Mouse (Mus musculus) heart, embryonic 12.5 days (tissue): ENCODE data around the gene 4931428F04Rik. TPM values are rescaled to one million over a fixed set of nuclear protein-coding genes. Genes with fewer than 3 reads are reported as not detected.

ENCODE experiments used
- ATAC-seq: fragments of 200-750 bp; cut with Nextera tagmentation; 2 replicates; pipeline ENCODE4 v1.8.0; 2017; ENCODE audit warnings: moderate TSS enrichment, moderate library complexity; ENCODE audit not compliant: insufficient number of reproducible peaks, low FRiP score
- H3K27ac ChIP-seq: fragments of 300-500 bp; sonication (generic); 2 replicates; pipeline ENCODE4 v1.5.1; 2016; ENCODE audit warnings: mild to moderate bottlenecking, moderate library complexity; ENCODE audit not compliant: poor library complexity, severe bottlenecking
- H3K27me3 ChIP-seq: fragments of 300-500 bp; sonication (generic); replicated peaks from 2 replicates; pipeline ENCODE4 v1.6.1; 2016; ENCODE audit warnings: mild to moderate bottlenecking, moderate library complexity
- H3K36me3 ChIP-seq: fragments of 300-500 bp; sonication (generic); 2 replicates; pipeline ENCODE4 v1.6.1; 2016; ENCODE audit warnings: mild to moderate bottlenecking, moderate library complexity
- H3K4me1 ChIP-seq: fragments of 300-500 bp; sonication (generic); replicated peaks from 2 replicates; pipeline ENCODE4 v1.6.1; 2016; ENCODE audit warnings: mild to moderate bottlenecking
- H3K4me2 ChIP-seq: fragments of 300-500 bp; sonication (generic); 2 replicates; pipeline ENCODE4 v1.6.1; 2016; ENCODE audit warnings: mild to moderate bottlenecking, moderate library complexity
- H3K4me3 ChIP-seq: fragments of 300-500 bp; sonication (generic); 2 replicates; pipeline ENCODE4 v1.5.1; 2016; ENCODE audit warnings: mild to moderate bottlenecking
- H3K9ac ChIP-seq: fragments of 300-500 bp; sonication (generic); 2 replicates; pipeline ENCODE4 v1.6.1; 2016; ENCODE audit warnings: mild to moderate bottlenecking, moderate library complexity
- H3K9me3 ChIP-seq: fragments of 300-500 bp; sonication (generic); replicated peaks from 2 replicates; pipeline ENCODE4 v1.6.1; 2016; ENCODE audit warnings: mild to moderate bottlenecking, moderate library complexity
- WGBS: fragments of 180-500 bp; shearing (Covaris S2); methylation state at CpG from one replicate; pipeline ENCODE4 v1.1.7; 2016; 5-methylcytosine and 5-hydroxymethylcytosine counted together
- polyA plus RNA-seq: library from polyadenylated mRNA; unstranded; fragments of >200 nt; fragmentation: Nextera tagmentation; extraction: Ambion mirVana; gene quantifications from 2 replicates; pipeline ENCODE4 v1.2.1, GENCODE M21; 2016

4931428F04Rik gene
- polyA plus RNA-seq, 1 experiment from 2014 or later, result 8.1 TPM

DNA sequence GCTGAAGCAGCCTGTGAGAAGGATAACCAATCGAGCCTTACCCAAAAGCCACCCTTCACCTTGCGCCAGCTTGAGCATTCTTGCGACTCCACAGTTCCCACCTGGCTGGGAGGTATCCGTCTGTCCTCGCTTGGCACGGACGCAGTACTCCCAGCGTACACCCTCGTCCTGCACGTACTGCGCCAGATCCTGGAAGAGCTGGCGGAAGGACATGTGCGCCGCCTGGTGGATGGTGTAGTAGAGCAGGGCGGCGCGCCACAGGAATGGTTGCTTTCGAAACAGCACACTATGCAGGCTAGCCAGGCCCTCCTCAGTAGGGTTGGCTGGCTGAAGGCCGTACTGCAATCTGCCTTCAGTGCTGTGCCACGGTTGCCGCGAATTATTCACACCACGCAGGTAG is 6.6 kb downstream of the 4931428F04Rik start:
- Histone ChIP-seq H3K4me1 (peaks cover 14% of the 10 kb centered on the region), H3K9me3 (no peaks in the 10 kb centered on the region), H3K27me3 (peaks cover 53% of the 10 kb centered on the region), H3K27ac (no peak overlapping the region), H3K4me2 (peak overlapping the region; percentile 4; the same call in 1 of the 2 replicates), H3K36me3 (peaks cover 13% of the 10 kb centered on the region; the same call in 1 of the 2 replicates), H3K4me3 (no peak overlapping the region), H3K9ac (no peak overlapping the region)
- peak; percentile 54; the same call in 1 of the 2 replicates for ATAC-seq
- WGBS, result 23% methylated on average over 23 of the region's 23 CpGs

DNA sequence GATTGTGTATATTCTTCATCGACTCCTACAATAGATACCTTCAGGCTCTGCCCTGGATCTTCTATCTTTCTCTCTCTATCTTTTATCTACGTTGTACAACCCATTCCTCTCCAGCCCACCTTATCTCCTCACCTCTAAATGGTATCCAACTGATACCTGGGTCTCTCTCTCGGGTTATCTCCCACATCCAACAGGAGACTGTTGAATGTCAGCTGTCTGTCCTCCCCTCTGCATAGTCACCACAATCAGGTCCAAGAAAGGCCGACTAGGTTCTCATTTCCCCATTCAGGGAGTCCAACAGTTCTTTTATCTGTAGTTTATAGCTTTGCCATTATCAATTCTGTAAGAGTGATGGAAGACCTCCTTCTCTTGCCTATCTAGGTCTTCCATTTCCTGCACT is 7.4 kb downstream of the 4931428F04Rik start:
- WGBS, result 59% methylated on average over 4 of the region's 4 CpGs
- Histone ChIP-seq H3K27me3 (peaks cover 61% of the 10 kb centered on the region), H3K4me1 (peaks cover 14% of the 10 kb centered on the region), H3K27ac (no peak overlapping the region), H3K9ac (no peak overlapping the region), H3K9me3 (no peaks in the 10 kb centered on the region), H3K36me3 (peaks cover 13% of the 10 kb centered on the region; the same call in 1 of the 2 replicates), H3K4me3 (no peak overlapping the region), H3K4me2 (no peak overlapping the region)
- ATAC-seq, result no peak

DNA sequence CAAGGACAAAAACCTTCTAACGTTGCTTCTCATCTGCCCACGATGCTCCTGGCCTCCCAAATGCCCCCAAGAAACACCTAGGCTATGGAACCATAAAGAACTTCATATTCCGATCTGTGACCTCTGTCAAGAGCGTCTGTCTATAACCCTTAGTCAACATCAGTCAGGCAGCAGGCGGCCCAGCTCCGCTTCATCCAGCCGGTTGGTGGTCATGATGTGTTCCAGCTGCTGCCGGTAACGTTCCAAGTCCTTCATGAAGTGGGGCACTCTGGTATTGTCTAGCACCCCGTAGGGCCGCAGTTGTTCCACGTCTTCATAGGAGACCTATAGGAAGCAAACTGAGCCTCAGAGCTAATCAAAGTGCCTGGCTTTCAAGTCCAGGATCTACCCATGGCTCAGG is 7.8 kb downstream of the 4931428F04Rik start:
- no peak overlapping the region for H3K9ac ChIP-seq
- peaks cover 65% of the 10 kb centered on the region for H3K27me3 ChIP-seq
- H3K4me2 ChIP-seq, result no peak overlapping the region
- no peaks in the 10 kb centered on the region for H3K9me3 ChIP-seq
- ATAC-seq, result no peak
- no peak overlapping the region for H3K27ac ChIP-seq
- 82% methylated on average over 12 of the region's 12 CpGs for WGBS
- H3K4me3 ChIP-seq, result no peak overlapping the region
- H3K36me3 ChIP-seq, result peaks cover 13% of the 10 kb centered on the region; the same call in 1 of the 2 replicates
- H3K4me1 ChIP-seq, result peaks cover 14% of the 10 kb centered on the region

DNA sequence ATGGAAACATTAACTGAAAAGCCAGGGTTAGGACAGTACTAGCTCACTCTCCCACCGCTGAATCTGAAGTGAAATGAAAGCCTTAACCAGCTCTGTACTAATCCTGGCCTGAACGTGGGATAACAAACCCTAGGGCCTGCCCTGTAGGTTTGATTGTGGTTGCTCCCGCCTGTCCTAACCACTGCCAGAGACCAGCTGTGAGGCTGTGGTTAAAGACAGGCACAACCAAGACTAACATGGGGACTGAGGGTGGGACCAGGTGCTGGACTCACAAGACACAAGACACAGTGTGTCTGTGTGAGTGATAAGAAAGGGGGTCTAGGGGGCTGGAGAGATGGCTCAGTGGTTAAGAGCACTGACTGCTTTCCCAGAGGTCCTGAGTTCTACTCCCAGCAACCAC is 9.1 kb downstream of the 4931428F04Rik start:
- H3K27me3 ChIP-seq, result peaks cover 74% of the 10 kb centered on the region
- no peak overlapping the region for H3K4me2 ChIP-seq
- 74% methylated on average over 3 of the region's 3 CpGs for WGBS
- peaks cover 25% of the 10 kb centered on the region for H3K4me1 ChIP-seq
- ATAC-seq, result no peak
- H3K36me3 ChIP-seq, result peaks cover 13% of the 10 kb centered on the region; the same call in 1 of the 2 replicates
- H3K4me3 ChIP-seq, result no peak overlapping the region
- H3K27ac ChIP-seq, result no peak overlapping the region
- H3K9me3 ChIP-seq, result no peaks in the 10 kb centered on the region
- no peak overlapping the region for H3K9ac ChIP-seq

DNA sequence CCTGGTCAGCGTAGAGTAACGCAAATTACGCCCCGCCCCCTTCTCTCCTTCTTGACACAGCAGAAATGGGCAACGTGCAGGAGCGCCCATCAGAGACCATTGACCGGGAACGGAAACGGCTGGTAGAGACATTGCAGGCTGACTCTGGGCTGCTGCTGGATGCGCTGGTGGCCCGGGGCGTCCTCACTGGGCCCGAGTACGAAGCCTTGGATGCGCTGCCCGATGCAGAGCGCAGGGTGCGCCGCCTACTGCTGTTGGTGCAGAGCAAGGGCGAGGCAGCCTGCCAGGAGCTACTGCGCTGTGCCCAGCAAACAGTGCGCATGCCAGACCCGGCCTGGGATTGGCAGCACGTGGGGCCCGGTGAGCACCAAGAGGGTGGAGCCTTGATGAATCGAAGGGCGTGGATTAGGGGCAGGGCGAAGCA is 10.7 kb downstream of the 4931428F04Rik start:
- peak overlapping the region; percentile 42; the same call in 1 of the 2 replicates for H3K9ac ChIP-seq
- peaks cover 29% of the 10 kb centered on the region for H3K4me1 ChIP-seq
- H3K4me3 ChIP-seq, result peak overlapping the region; percentile 33
- H3K27ac ChIP-seq, result no peak overlapping the region
- peak overlapping the region; percentile 67 for H3K4me2 ChIP-seq
- peak; percentile 26 for ATAC-seq
- no peaks in the 10 kb centered on the region for H3K9me3 ChIP-seq
- peaks cover 82% of the 10 kb centered on the region for H3K27me3 ChIP-seq
- WGBS, result 3% methylated on average over 28 of the region's 28 CpGs
- H3K36me3 ChIP-seq, result peaks cover 8% of the 10 kb centered on the region; the same call in 1 of the 2 replicates

DNA sequence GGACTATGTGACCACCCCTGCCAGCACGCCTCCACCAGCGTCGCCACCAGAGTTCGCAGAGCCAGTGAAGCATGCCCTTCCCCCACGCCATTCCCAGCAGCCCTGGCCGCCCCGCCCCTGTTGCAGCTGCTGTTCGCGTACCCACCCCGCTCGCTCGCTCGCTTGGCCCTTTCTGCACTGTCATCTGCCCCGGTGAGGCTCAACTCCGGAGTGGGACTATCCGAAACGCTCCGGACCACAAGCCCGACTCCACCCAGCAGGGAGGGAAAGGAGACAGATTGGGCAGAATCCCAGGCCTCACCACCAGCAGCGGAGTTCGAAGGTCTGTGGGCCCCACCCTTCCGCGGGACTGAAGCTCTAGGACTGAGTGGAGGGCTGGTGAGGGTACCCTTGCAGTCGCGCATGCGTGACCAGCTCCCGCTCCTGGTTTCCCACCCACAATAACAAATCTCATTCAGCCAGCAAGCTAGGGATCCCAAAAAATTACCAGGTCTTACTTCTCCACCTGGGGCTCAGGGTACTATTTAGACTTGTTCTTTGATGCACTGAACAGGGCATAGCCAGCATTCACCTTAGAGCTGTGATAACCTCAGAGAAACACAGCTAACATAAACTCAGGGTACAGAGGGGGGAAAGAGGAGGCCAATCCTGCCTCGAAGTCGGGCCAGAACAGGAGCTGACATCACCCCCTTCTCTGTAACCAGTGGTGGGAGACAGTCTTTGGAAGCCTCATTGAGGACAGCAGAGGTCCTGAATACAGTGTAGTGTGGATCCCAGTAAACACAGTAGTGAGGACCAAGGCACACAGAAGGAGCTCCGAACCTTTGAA is 13.2 kb downstream of the 4931428F04Rik start:
- no peak overlapping the region for H3K27ac ChIP-seq
- peak overlapping the region; percentile 49 for H3K9ac ChIP-seq
- H3K9me3 ChIP-seq, result no peaks in the 10 kb centered on the region
- peaks cover 2% of the 10 kb centered on the region; the same call in 1 of the 2 replicates for H3K36me3 ChIP-seq
- peak overlapping the region; percentile 80 for H3K4me2 ChIP-seq
- WGBS, result 2% methylated on average over 30 of the region's 30 CpGs
- H3K27me3 ChIP-seq, result peaks cover 94% of the 10 kb centered on the region
- peak; percentile 52 for ATAC-seq
- H3K4me1 ChIP-seq, result peaks cover 29% of the 10 kb centered on the region
- H3K4me3 ChIP-seq, result peak overlapping the region; percentile 48

DNA sequence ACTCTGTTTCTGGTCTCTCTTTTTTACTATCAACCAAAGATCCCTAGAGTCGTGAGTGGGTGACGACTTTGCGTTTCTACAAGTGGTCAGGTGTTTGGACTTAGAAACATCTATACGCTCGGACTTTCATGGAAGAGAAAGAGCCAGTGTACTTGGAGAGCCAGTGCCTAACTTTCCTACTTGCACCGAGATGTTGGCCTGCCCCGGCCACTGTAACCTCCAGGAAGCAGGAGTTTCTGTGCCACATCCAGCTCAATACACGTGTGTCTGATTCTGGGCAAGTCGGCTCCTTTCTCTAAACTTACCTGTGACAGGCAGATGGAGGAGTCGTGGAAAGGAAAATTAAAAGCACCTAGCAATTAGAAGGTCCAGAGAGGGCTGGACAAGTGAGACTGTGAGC is 13.8 kb downstream of the 4931428F04Rik start, which contains the start of gene Nol3:
Gene Nol3 (plus strand): TSS at position 301 of the 400 bp plus-strand sequence.
- ATAC-seq, result no peak

DNA sequence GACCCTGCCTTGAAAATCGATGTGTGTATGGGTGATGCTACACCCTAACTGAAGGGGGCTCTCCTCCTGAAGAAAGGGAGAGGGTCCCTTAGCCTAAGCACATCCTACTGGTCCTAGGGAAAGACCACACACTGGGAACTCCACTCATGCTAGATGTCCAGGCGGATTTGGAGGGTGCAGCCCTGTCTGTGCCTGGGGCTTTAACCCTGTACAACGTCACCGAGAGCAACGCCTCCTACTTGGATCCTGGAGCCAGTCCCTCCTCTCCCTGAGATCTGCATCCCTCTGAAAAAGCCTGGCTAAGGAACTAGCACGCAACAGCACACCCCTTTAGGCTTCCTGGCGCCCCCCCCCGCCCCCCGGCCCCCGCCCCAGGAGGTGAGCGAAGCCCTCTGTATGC is 14.3 kb downstream of the 4931428F04Rik start:
- no peak for ATAC-seq
- 6% methylated on average over 11 of the region's 11 CpGs for WGBS
- no peaks in the 10 kb centered on the region for H3K36me3 ChIP-seq
- peak overlapping the region; percentile 49; the same call in 1 of the 2 replicates for H3K9ac ChIP-seq
- H3K27me3 ChIP-seq, result peaks cover 97% of the 10 kb centered on the region
- peak overlapping the region; percentile 48 for H3K4me3 ChIP-seq
- H3K4me2 ChIP-seq, result peak overlapping the region; percentile 80
- H3K9me3 ChIP-seq, result no peaks in the 10 kb centered on the region
- peaks cover 35% of the 10 kb centered on the region for H3K4me1 ChIP-seq
- H3K27ac ChIP-seq, result no peak overlapping the region

More for the DNA sequence above, 13.8 kb downstream of the 4931428F04Rik start, which contains the start of gene Nol3:
- Histone ChIP-seq H3K9ac (peak within 1 kb of the TSS; percentile 49), H3K4me2 (peak within 1 kb of the TSS; percentile 80), H3K9me3 (no peaks in the 10 kb centered on the region), H3K27me3 (peaks cover 97% of the 10 kb centered on the region), H3K4me1 (peaks cover 30% of the 10 kb centered on the region), H3K4me3 (peak within 1 kb of the TSS; percentile 48), H3K36me3 (no peaks in the 10 kb centered on the region), H3K27ac (no peak within 1 kb of the TSS)
- 11% methylated on average over 10 of the region's 10 CpGs for WGBS

DNA sequence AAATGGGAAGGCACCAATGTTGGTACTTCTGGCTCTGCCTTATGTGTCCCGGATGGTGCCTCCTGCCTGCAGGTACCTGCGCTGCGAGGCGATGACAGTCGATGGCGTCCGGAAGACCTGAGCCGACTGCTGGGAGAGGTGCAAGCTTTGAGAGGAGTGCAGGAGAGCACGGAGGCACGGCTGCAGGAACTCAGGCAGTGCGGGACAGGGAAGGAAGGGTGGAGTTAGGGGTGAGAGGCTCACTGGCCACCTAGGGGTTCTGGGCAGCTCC is 18.8 kb downstream of the 4931428F04Rik start:
- Histone ChIP-seq H3K9ac (no peak overlapping the region), H3K9me3 (peaks cover 5% of the 10 kb centered on the region; the same call in 1 of the 2 replicates), H3K4me2 (peak overlapping the region; percentile 87; the same call in 1 of the 2 replicates), H3K27ac (no peak overlapping the region), H3K4me1 (peaks cover 38% of the 10 kb centered on the region), H3K36me3 (no peaks in the 10 kb centered on the region), H3K27me3 (peaks cover 98% of the 10 kb centered on the region), H3K4me3 (0 out of 2 replicates have a peak overlapping the region, but pooled peaks have one; percentile 0)
- no peak for ATAC-seq
- WGBS, result 4% methylated on average over 11 of the region's 11 CpGs

DNA sequence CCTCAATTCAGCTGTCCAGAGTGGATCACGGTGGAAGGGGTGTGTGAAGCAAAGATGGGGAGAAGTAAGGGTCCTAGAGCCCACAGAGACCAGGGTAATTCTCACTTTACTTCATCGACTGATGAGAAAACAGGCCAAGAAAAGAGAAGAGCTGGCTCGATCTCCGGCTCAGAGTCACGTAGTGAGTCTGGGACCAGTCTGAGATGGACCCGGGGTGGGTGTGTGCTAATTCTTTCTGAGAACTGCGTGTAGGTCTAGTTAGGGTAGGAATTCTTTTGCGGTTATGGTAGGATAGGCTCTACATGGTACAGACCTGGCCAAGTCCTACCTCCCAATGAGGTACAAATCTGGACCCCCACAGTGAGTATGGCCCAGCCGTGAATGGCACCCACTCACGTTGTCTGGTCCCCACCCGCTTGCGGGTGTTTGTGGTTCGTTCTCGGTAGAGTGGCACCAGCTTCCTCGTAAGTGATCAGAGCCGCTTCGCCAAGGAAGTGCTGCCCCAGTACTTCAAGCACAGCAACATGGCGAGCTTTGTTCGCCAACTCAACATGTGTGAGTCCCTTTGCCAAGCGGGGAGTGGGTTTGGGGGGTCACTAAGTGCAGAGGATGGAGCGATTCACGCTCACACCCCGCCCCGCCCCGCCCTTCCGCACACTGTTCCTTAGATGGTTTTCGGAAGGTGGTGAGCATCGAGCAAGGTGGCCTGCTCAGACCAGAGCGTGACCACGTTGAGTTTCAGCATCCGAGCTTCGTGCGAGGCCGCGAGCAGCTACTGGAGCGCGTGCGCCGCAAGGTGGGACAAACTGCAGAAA is 19.4 kb downstream of the 4931428F04Rik start:
- peaks cover 97% of the 10 kb centered on the region for H3K27me3 ChIP-seq
- WGBS, result 4% methylated on average over 39 of the region's 39 CpGs
- H3K4me1 ChIP-seq, result peaks cover 33% of the 10 kb centered on the region
- H3K4me3 ChIP-seq, result peak overlapping the region; percentile 53
- H3K9ac ChIP-seq, result peak overlapping the region; percentile 70
- no peaks in the 10 kb centered on the region for H3K36me3 ChIP-seq
- H3K27ac ChIP-seq, result no peak overlapping the region
- peak overlapping the region; percentile 87 for H3K4me2 ChIP-seq
- peaks cover 5% of the 10 kb centered on the region; the same call in 1 of the 2 replicates for H3K9me3 ChIP-seq
- no peak for ATAC-seq
